ENCODE assay signal across 8 mouse cellular contexts in genomic region chr8:13200301-13201012, GRCm38 (mm10). TPM values are rescaled to one million over a fixed set of nuclear protein-coding genes. Genes with fewer than 3 reads are reported as not detected.
DNase-seq lines count a peak whose midpoint lies in the region; ATAC-seq and TF ChIP-seq lines count a peak whose summit lies in the region.

Grtp1 (minus strand) TSS chr8:13200620.

- TF ChIP-seq POLR2A in spleen, adult 2 months (IDR thresholded peaks at IDR 0.05; ENCODE audit: low read depth, low read length) = no peak

- ATAC-seq in embryonic facial prominence, embryonic 11.5 days (replicated peaks; ENCODE audit: insufficient number of reproducible peaks, low FRiP score, low TSS enrichment, low read depth) = peak; percentile 58
- ATAC-seq in heart, embryonic 15.5 days (replicated peaks; ENCODE audit: insufficient number of reproducible peaks, insufficient read depth, low FRiP score, low read depth) = peak; percentile 54

- H3K4me3 ChIP-seq in embryonic facial prominence, embryonic 11.5 days (ENCODE audit: low read depth, low read length) = peak within 1 kb of the TSS; percentile 81
- H3K4me3 ChIP-seq in heart, embryonic 15.5 days = peak within 1 kb of the TSS; percentile 89
- H3K4me3 ChIP-seq in macrophage (ENCODE audit: inconsistent target) = peak within 1 kb of the TSS; percentile 28
- H3K4me3 ChIP-seq in spleen, adult 2 months (ENCODE audit: extremely low read depth, insufficient read depth, insufficient read length) = peak within 1 kb of the TSS; percentile 61

- peak; percentile 56 for DNase-seq in spleen, adult 12 weeks (ENCODE audit: low spot score)
- DNase-seq in spleen, postnatal 36 days (ENCODE audit: low spot score in 2 of 2) = no peak
- DNase-seq in embryonic facial prominence, embryonic 11.5 days (ENCODE audit: low spot score) = peak; percentile 64
- peak; percentile 72 to 82 for DNase-seq in kidney, postnatal 25 days
- no peak for DNase-seq in spleen, adult 2 months (ENCODE audit: low read depth in 1 of 2, low spot score in 2 of 2)
- DNase-seq in MN1 (ENCODE audit: low spot score) = no peak

- peaks cover 27% of the 10 kb centered on the region for H3K27me3 ChIP-seq in embryonic facial prominence, embryonic 11.5 days (ENCODE audit: control insufficient read depth, insufficient read depth, low read length)
- peaks cover 35% of the 10 kb centered on the region for H3K27me3 ChIP-seq in heart, embryonic 15.5 days
- peaks cover 13% of the 10 kb centered on the region for H3K27me3 ChIP-seq in spleen, adult 2 months (ENCODE audit: control insufficient read depth, insufficient read depth, low read length)

- H3K9ac ChIP-seq in embryonic facial prominence, embryonic 11.5 days (replicated peaks; ENCODE audit: low read length) = peak within 1 kb of the TSS; percentile 65
- peak within 1 kb of the TSS; percentile 80 for H3K9ac ChIP-seq in heart, embryonic 15.5 days

- H3K4me1 ChIP-seq in embryonic facial prominence, embryonic 11.5 days (ENCODE audit: control insufficient read depth, insufficient read depth, low read length) = no peaks in the 10 kb centered on the region
- H3K4me1 ChIP-seq in heart, embryonic 15.5 days (replicated peaks) = peaks cover 32% of the 10 kb centered on the region
- H3K4me1 ChIP-seq in spleen, adult 2 months (ENCODE audit: control insufficient read depth, insufficient read depth, insufficient read length) = no peaks in the 10 kb centered on the region; the same call in none of the 2 replicates

- H3K36me3 ChIP-seq in embryonic facial prominence, embryonic 11.5 days (replicated peaks; ENCODE audit: control insufficient read depth, insufficient read depth, low read depth, low read length) = no peaks in the 10 kb centered on the region
- no peaks in the 10 kb centered on the region for H3K36me3 ChIP-seq in heart, embryonic 15.5 days
- no peaks in the 10 kb centered on the region for H3K36me3 ChIP-seq in macrophage (ENCODE audit: inconsistent target)
- H3K36me3 ChIP-seq in spleen, adult 2 months (ENCODE audit: control insufficient read depth, insufficient read depth, low read length) = no peaks in the 10 kb centered on the region

- no peaks in the 10 kb centered on the region for H3K79me2 ChIP-seq in macrophage (ENCODE audit: inconsistent target)

- H3K4me2 ChIP-seq in embryonic facial prominence, embryonic 11.5 days (ENCODE audit: low read depth, low read length) = peak within 1 kb of the TSS; percentile 89
- peak within 1 kb of the TSS; percentile 94 for H3K4me2 ChIP-seq in heart, embryonic 15.5 days

- H3K9me3 ChIP-seq in embryonic facial prominence, embryonic 11.5 days (replicated peaks; ENCODE audit: control insufficient read depth, low read length) = no peaks in the 10 kb centered on the region
- no peaks in the 10 kb centered on the region for H3K9me3 ChIP-seq in heart, embryonic 15.5 days (replicated peaks)

- no peak for TF ChIP-seq CTCF in spleen, adult 2 months (IDR thresholded peaks at IDR 0.05; ENCODE audit: extremely low read depth, insufficient read depth, insufficient read length, insufficient replicate concordance)

- WGBS in embryonic facial prominence, embryonic 11.5 days = under 1% methylated on average over 55 of the region's 58 CpGs
- WGBS in heart, embryonic 15.5 days = under 1% methylated on average over 58 of the region's 58 CpGs
- under 1% methylated on average over 43 of the region's 58 CpGs for WGBS in macrophage (ENCODE audit: missing documents)
- WGBS in spleen, adult 2 months = 3% methylated on average over 54 of the region's 58 CpGs

- no peak within 1 kb of the TSS for H3K27ac ChIP-seq in embryonic facial prominence, embryonic 11.5 days (replicated peaks; ENCODE audit: low read depth, low read length)
- H3K27ac ChIP-seq in heart, embryonic 15.5 days = 0 out of 2 replicates have a peak within 1 kb of the TSS, but pooled peaks have one; percentile 1
- no peak within 1 kb of the TSS for H3K27ac ChIP-seq in macrophage
- no peak within 1 kb of the TSS; the same call in 1 of the 2 replicates for H3K27ac ChIP-seq in spleen, adult 2 months (ENCODE audit: insufficient read depth, low read length)

RNA-seq across cellular contexts. Expression of gene Grtp1, which starts in this region (rescaled TPM):
- polyA plus RNA-seq in embryonic facial prominence, embryonic 11.5 days (2014; fragmentation: Nextera tagmentation; extraction: Ambion mirVana) = 13.5 and 14.5 TPM in 2 replicates
- 12.5 and 13.6 TPM in 2 replicates for polyA plus RNA-seq in heart, embryonic 15.5 days (2015; fragmentation: Nextera tagmentation; extraction: Ambion mirVana)
- total RNA-seq in macrophage (2018; cell fraction: chromatin; rRNA removed) = 1 to 10 TPM in 14 of 26 experiments, under 1 TPM in 9, not detected in 3; 0.43 to 3.1 (median 1.1) TPM
- 1 to 10 TPM in 3 of 26 experiments, under 1 TPM in 23; 0.17 to 1.8 (median 0.58) TPM for total RNA-seq in macrophage (2018; cell fraction: cytosol; rRNA removed)
- 1 to 10 TPM in 12 of 26 experiments, under 1 TPM in 12, not detected in 2; 0.17 to 4.2 (median 0.96) TPM for total RNA-seq in macrophage (2018; cell fraction: nucleus; rRNA removed)
- polyA plus RNA-seq in macrophage (2018) = 0.34 to 2.2 TPM in 2 of 3 replicates, not detected in the other
- 1.1 and 1.6 TPM in 2 replicates for polyA plus RNA-seq in spleen, adult 2 months (2012; rRNA removed)

Comparison
In these comparisons a context has a peak if more than half of its experiments do, and no peak if none do; other contexts are left out.
1. DNase-seq: peak in spleen, adult 12 weeks (single experiment), embryonic facial prominence, embryonic 11.5 days (single experiment) and kidney, postnatal 25 days (2 of 2); none in spleen, postnatal 36 days (0 of 2), spleen, adult 2 months (0 of 2) and MN1 (single experiment).
2. H3K4me3 ChIP-seq: peak in every context shown above with its lines; median percentile 89 in heart, embryonic 15.5 days; 81 in embryonic facial prominence, embryonic 11.5 days; 61 in spleen, adult 2 months; 28 in macrophage.